Mouse (Mus musculus): ENCODE data around the gene Celf5. TPM values are rescaled to one million over a fixed set of nuclear protein-coding genes. Genes with fewer than 3 reads are reported as not detected.

Gene Celf5
- polyA plus RNA-seq, 1 experiment from 2014 or later, result 0.77 TPM

- DNase-seq (ENCODE audit: low spot score), result no peak
- no peak overlapping the region for H3K9ac ChIP-seq (ENCODE audit: low read length)
- H3K27ac ChIP-seq (replicated peaks; ENCODE audit: low read depth, low read length), result no peak overlapping the region
- no peak overlapping the region for H3K4me2 ChIP-seq (ENCODE audit: low read depth, severe bottlenecking)
- H3K9me3 ChIP-seq (ENCODE audit: control insufficient read depth, low read length), result no peaks in the 10 kb centered on the region
- H3K36me3 ChIP-seq (ENCODE audit: control insufficient read depth, insufficient read depth, low read length), result no peaks in the 10 kb centered on the region
- ATAC-seq (ENCODE audit: insufficient number of reproducible peaks, low FRiP score, low TSS enrichment, low read depth), result no peak
- 0 out of 2 replicates have a peak, but pooled peaks cover 3% of the 10 kb centered on the region for H3K4me1 ChIP-seq (ENCODE audit: control insufficient read depth, insufficient read depth, low read length)
- 4% methylated on average over 18 of the region's 18 CpGs for WGBS
- H3K4me3 ChIP-seq (ENCODE audit: low read depth, low read length), result no peak overlapping the region
- H3K27me3 ChIP-seq (ENCODE audit: control insufficient read depth, insufficient read depth, low read length), result peaks cover 48% of the 10 kb centered on the region
These were observed 10.0 kb downstream of the Celf5 start for GRCm38 (mm10) chr10:81472403-81473002.

GRCm38 (mm10) chr10:81470454-81470853, 12.1 kb downstream of the Celf5 start:
- no peak overlapping the region for H3K4me2 ChIP-seq (ENCODE audit: low read depth, severe bottlenecking)
- H3K4me3 ChIP-seq (ENCODE audit: low read depth, low read length), result no peak overlapping the region
- H3K9me3 ChIP-seq (ENCODE audit: control insufficient read depth, low read length), result no peaks in the 10 kb centered on the region
- H3K9ac ChIP-seq (ENCODE audit: low read length), result no peak overlapping the region
- no peak for DNase-seq (ENCODE audit: low spot score)
- H3K27me3 ChIP-seq (ENCODE audit: control insufficient read depth, insufficient read depth, low read length), result peaks cover 55% of the 10 kb centered on the region
- H3K27ac ChIP-seq (replicated peaks; ENCODE audit: low read depth, low read length), result no peak overlapping the region
- 43% methylated on average over 18 of the region's 18 CpGs for WGBS
- H3K4me1 ChIP-seq (ENCODE audit: control insufficient read depth, insufficient read depth, low read length), result 0 out of 2 replicates have a peak, but pooled peaks cover 3% of the 10 kb centered on the region
- ATAC-seq (ENCODE audit: insufficient number of reproducible peaks, low FRiP score, low TSS enrichment, low read depth), result no peak
- no peaks in the 10 kb centered on the region for H3K36me3 ChIP-seq (ENCODE audit: control insufficient read depth, insufficient read depth, low read length)

- no peak for DNase-seq (ENCODE audit: low spot score)
- ATAC-seq (ENCODE audit: insufficient number of reproducible peaks, low FRiP score, low TSS enrichment, low read depth), result no peak
- no peak overlapping the region for H3K4me2 ChIP-seq (ENCODE audit: low read depth, severe bottlenecking)
These were observed 13.3 kb downstream of the Celf5 start for GRCm38 (mm10) chr10:81469253-81469652.

DNA sequence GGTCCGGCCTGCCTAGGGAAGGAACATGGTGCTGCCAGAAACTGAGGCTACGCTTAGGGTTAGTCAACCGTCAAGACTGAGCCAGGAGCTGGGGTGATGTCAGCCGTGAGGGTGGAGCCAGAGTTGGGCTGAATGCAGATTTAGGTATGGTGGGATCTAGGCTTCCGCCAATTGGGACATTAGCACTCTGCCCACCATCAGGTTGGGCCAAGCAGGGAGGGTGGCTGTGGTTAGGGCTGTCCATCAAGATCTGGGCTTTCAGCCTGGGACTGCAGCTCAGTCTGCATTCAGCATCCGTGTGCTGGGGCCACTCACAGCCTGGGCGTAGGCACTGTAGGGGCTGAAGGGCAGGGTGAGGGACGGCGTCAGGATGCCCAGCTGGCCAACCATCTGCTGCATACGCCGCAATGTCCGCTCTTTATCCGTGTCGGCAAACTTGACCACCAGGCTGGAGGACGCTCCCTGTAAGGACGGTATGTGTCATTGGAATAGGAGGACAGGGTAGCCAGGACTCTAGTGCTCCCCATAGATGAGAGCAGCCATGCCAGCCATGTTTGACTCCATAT, 14.8 kb downstream of the Celf5 start:
- peaks cover 60% of the 10 kb centered on the region for H3K27me3 ChIP-seq (ENCODE audit: control insufficient read depth, insufficient read depth, low read length)
- H3K36me3 ChIP-seq (ENCODE audit: control insufficient read depth, insufficient read depth, low read length), result no peaks in the 10 kb centered on the region
- no peaks in the 10 kb centered on the region for H3K9me3 ChIP-seq (ENCODE audit: control insufficient read depth, low read length)
- WGBS, result 86% methylated on average over 16 of the region's 16 CpGs
- no peak overlapping the region for H3K27ac ChIP-seq (replicated peaks; ENCODE audit: low read depth, low read length)
- H3K4me3 ChIP-seq (ENCODE audit: low read depth, low read length), result no peak overlapping the region
- H3K9ac ChIP-seq (ENCODE audit: low read length), result no peak overlapping the region
- no peak overlapping the region for H3K4me2 ChIP-seq (ENCODE audit: low read depth, severe bottlenecking)
- DNase-seq (ENCODE audit: low spot score) (no peak), ATAC-seq (ENCODE audit: insufficient number of reproducible peaks, low FRiP score, low TSS enrichment, low read depth) (no peak)
- H3K4me1 ChIP-seq (ENCODE audit: control insufficient read depth, insufficient read depth, low read length), result 0 out of 2 replicates have a peak, but pooled peaks cover 3% of the 10 kb centered on the region

More at GRCm38 (mm10) chr10:81469253-81469652, 13.3 kb downstream of the Celf5 start:
- Histone ChIP-seq H3K27me3 (ENCODE audit: control insufficient read depth, insufficient read depth, low read length) (peaks cover 60% of the 10 kb centered on the region), H3K4me3 (ENCODE audit: low read depth, low read length) (no peak overlapping the region), H3K4me1 (ENCODE audit: control insufficient read depth, insufficient read depth, low read length) (0 out of 2 replicates have a peak, but pooled peaks cover 3% of the 10 kb centered on the region), H3K9me3 (ENCODE audit: control insufficient read depth, low read length) (no peaks in the 10 kb centered on the region), H3K9ac (ENCODE audit: low read length) (no peak overlapping the region), H3K27ac (replicated peaks; ENCODE audit: low read depth, low read length) (no peak overlapping the region), H3K36me3 (ENCODE audit: control insufficient read depth, insufficient read depth, low read length) (no peaks in the 10 kb centered on the region)
- 88% methylated on average over 5 of the region's 5 CpGs for WGBS

GRCm38 (mm10) chr10:81466881-81467280, 15.6 kb downstream of the Celf5 start:
- H3K36me3 ChIP-seq (ENCODE audit: control insufficient read depth, insufficient read depth, low read length), result no peaks in the 10 kb centered on the region
- 51% methylated on average over 14 of the region's 14 CpGs for WGBS
- H3K4me2 ChIP-seq (ENCODE audit: low read depth, severe bottlenecking), result no peak overlapping the region
- ATAC-seq (ENCODE audit: insufficient number of reproducible peaks, low FRiP score, low TSS enrichment, low read depth) (no peak), DNase-seq (ENCODE audit: low spot score) (no peak)
- no peak overlapping the region for H3K4me3 ChIP-seq (ENCODE audit: low read depth, low read length)
- H3K4me1 ChIP-seq (ENCODE audit: control insufficient read depth, insufficient read depth, low read length), result 0 out of 2 replicates have a peak, but pooled peaks cover under 1% of the 10 kb centered on the region
- H3K9me3 ChIP-seq (ENCODE audit: control insufficient read depth, low read length), result no peaks in the 10 kb centered on the region
- H3K27me3 ChIP-seq (ENCODE audit: control insufficient read depth, insufficient read depth, low read length), result peaks cover 61% of the 10 kb centered on the region
- no peak overlapping the region for H3K9ac ChIP-seq (ENCODE audit: low read length)
- H3K27ac ChIP-seq (replicated peaks; ENCODE audit: low read depth, low read length), result no peak overlapping the region

GRCm38 (mm10) chr10:81466066-81466465, 16.4 kb downstream of the Celf5 start:
- Histone ChIP-seq H3K9me3 (ENCODE audit: control insufficient read depth, low read length) (no peaks in the 10 kb centered on the region), H3K4me2 (ENCODE audit: low read depth, severe bottlenecking) (no peak overlapping the region), H3K36me3 (ENCODE audit: control insufficient read depth, insufficient read depth, low read length) (no peaks in the 10 kb centered on the region), H3K9ac (ENCODE audit: low read length) (no peak overlapping the region), H3K27me3 (ENCODE audit: control insufficient read depth, insufficient read depth, low read length) (peaks cover 65% of the 10 kb centered on the region), H3K4me3 (ENCODE audit: low read depth, low read length) (no peak overlapping the region), H3K4me1 (ENCODE audit: control insufficient read depth, insufficient read depth, low read length) (no peaks in the 10 kb centered on the region), H3K27ac (replicated peaks; ENCODE audit: low read depth, low read length) (no peak overlapping the region)
- ATAC-seq (ENCODE audit: insufficient number of reproducible peaks, low FRiP score, low TSS enrichment, low read depth) (no peak), DNase-seq (ENCODE audit: low spot score) (no peak)
- 86% methylated on average over 2 of the region's 2 CpGs for WGBS

GRCm38 (mm10) chr10:81465265-81465645, 17.3 kb downstream of the Celf5 start:
- DNase-seq (ENCODE audit: low spot score), result no peak
- H3K36me3 ChIP-seq (ENCODE audit: control insufficient read depth, insufficient read depth, low read length), result no peaks in the 10 kb centered on the region
- no peak overlapping the region for H3K4me3 ChIP-seq (ENCODE audit: low read depth, low read length)
- ATAC-seq (ENCODE audit: insufficient number of reproducible peaks, low FRiP score, low TSS enrichment, low read depth), result peak; percentile 10; the same call in 1 of the 2 replicates
- no peak overlapping the region for H3K4me2 ChIP-seq (ENCODE audit: low read depth, severe bottlenecking)
- H3K27me3 ChIP-seq (ENCODE audit: control insufficient read depth, insufficient read depth, low read length), result peaks cover 71% of the 10 kb centered on the region
- H3K9ac ChIP-seq (ENCODE audit: low read length), result no peak overlapping the region
- H3K9me3 ChIP-seq (ENCODE audit: control insufficient read depth, low read length), result no peaks in the 10 kb centered on the region
- 0% methylated on average over 5 of the region's 5 CpGs for WGBS
- H3K27ac ChIP-seq (replicated peaks; ENCODE audit: low read depth, low read length), result no peak overlapping the region
- H3K4me1 ChIP-seq (ENCODE audit: control insufficient read depth, insufficient read depth, low read length), result no peaks in the 10 kb centered on the region

DNA sequence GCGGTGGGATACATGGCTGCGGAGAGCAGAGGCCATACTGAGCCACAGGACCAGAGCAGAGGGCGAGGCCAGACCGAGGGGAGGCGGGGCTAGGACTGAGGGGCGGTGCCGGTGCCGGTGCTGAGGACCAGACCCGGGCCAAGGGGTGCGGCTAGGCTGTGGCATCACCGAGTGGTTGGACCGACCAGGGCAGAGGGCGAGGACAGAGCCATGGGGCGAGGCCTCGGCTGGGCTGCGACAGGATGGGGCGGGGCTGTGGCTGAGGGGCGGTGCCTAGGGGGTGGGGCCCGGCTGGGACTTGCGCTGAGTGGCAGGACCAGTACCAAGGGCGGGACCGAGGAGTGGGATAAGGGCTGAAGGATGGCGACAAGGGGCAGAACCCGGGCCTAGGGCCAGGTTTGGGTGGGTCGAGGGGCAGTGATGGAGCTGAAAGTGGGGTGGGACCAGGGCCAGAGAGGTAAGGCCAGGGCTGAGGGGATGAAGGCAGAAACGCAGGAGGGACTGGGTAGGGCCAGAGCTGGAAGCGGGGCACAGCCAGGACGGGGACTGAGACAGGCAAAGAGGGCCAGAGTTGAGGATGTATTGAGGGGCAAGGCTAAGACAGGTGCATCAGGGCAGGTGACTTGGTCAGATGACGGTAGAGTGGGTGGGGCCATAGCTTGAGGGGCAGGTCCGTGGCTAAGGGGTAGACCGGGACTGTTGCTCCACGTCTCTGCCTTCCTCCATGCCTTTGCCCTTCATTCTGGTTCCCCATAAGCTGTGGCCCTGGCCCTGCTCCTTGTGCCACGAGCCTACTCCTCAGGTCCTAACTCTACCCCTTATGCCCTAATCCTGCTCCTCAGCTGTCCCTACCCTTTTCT, 17.9 kb downstream of the Celf5 start:
- Histone ChIP-seq H3K27me3 (ENCODE audit: control insufficient read depth, insufficient read depth, low read length) (peaks cover 75% of the 10 kb centered on the region), H3K36me3 (ENCODE audit: control insufficient read depth, insufficient read depth, low read length) (no peaks in the 10 kb centered on the region), H3K4me2 (ENCODE audit: low read depth, severe bottlenecking) (peak overlapping the region; percentile 54), H3K4me1 (ENCODE audit: control insufficient read depth, insufficient read depth, low read length) (no peaks in the 10 kb centered on the region), H3K9ac (ENCODE audit: low read length) (no peak overlapping the region), H3K4me3 (ENCODE audit: low read depth, low read length) (peak overlapping the region; percentile 31), H3K27ac (replicated peaks; ENCODE audit: low read depth, low read length) (no peak overlapping the region), H3K9me3 (ENCODE audit: control insufficient read depth, low read length) (no peaks in the 10 kb centered on the region)
- DNase-seq (ENCODE audit: low spot score) (peak; percentile 77), ATAC-seq (ENCODE audit: insufficient number of reproducible peaks, low FRiP score, low TSS enrichment, low read depth) (peak; percentile 64)
- WGBS, result 2% methylated on average over 31 of the region's 33 CpGs
